Mouse (Mus musculus): ENCODE results near the gene Olfr1031. TPM values are rescaled to one million over a fixed set of nuclear protein-coding genes. Genes with fewer than 3 reads are reported as not detected.
A peak's percentile ranks its signal among the peaks of the same experiment; 100 is the strongest.
"Not testable (repeated sequence)": the region's sequence is repeated elsewhere in the genome, so short reads cannot be mapped to it uniquely, and the experiment has no call there.

Olfr1031 gene
- not detected in 2 replicates for polyA plus RNA-seq (2015; fragmentation: Nextera tagmentation; extraction: Ambion mirVana)

DNA sequence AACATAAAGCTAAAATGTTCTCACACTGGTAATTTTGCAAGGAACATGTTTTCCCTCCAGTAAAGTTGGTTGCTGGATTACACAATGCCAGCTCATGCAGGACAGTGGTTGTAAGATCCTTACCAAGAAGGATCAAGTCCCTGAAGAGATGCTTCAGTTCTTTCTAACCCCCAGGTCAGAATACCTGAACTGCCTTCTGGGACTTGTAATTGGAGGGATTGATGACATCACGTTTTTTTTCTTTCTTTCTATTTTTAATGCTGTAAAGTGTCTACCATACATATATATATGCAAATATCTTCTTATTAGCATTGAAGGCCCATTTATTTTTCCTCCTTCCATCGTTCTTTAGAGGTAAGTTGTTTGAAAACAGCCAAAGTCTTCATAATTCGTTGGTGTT, at the start of gene Olfr1031:
Olfr1031 (plus strand) TSS at position 301 of the 400 bp plus-strand sequence.
- no peak within 1 kb of the TSS for H3K4me2 ChIP-seq
- no peaks in the 10 kb centered on the region for H3K4me1 ChIP-seq
- no peak for ATAC-seq (replicated peaks)
- no peak within 1 kb of the TSS for H3K27ac ChIP-seq
- no peaks in the 10 kb centered on the region for H3K36me3 ChIP-seq (replicated peaks)
- WGBS, result 65% methylated on average over 3 of the region's 3 CpGs
- H3K4me3 ChIP-seq, result no peak within 1 kb of the TSS
- H3K9me3 ChIP-seq, result no peaks in the 10 kb centered on the region
- no peak within 1 kb of the TSS for H3K9ac ChIP-seq
- no peaks in the 10 kb centered on the region for H3K27me3 ChIP-seq (replicated peaks)

DNA sequence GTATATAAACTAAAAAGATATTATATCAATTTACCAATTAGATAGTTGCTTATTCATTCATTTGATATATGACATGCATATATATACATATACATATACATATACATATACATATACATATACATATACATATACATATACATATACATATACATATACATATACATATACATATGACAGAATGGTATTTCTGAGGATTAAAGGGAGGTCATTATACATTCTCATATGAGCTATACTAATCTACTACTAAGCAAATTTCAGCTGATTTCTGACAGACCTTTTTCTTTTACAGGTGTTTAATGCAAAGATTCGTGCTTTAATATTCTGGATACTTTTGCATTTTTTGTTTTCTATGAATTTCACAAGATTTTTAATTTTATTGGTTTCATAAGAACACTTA, 40.0 kb upstream of the Olfr1031 start, which contains the start of gene Olfr1028:
Olfr1028 (plus strand) TSS at position 301 of the 400 bp plus-strand sequence.
- Histone ChIP-seq H3K4me2 (no peak within 1 kb of the TSS), H3K27ac (no peak within 1 kb of the TSS), H3K9me3 (no peaks in the 10 kb centered on the region), H3K4me1 (no peaks in the 10 kb centered on the region), H3K36me3 (replicated peaks) (no peaks in the 10 kb centered on the region), H3K27me3 (replicated peaks) (no peaks in the 10 kb centered on the region), H3K9ac (no peak within 1 kb of the TSS), H3K4me3 (no peak within 1 kb of the TSS)
- WGBS, result 76% methylated on average over 1 of the region's 1 CpGs
- no peak for ATAC-seq (replicated peaks)

DNA sequence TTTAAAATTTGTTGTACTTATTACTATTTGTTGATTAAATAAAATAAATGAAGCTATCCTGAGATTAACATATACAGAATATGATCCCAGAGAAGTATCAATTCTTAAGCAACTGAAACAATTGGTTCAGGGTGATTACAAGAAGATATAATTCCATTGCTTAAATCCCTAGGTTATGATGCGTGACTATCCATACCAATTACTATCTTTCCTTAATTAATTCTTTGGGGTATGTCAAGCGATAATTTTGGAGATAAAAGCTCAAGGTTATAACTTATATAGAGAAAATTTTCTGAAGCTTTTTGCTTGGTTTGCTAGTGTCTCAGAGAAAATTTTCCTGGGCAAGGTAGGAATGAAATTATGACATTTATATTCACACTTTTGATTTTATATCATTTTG, 16.5 kb upstream of the Olfr1031 start, which contains the start of gene Olfr1029:
Olfr1029 (plus strand) TSS at position 301 of the 400 bp plus-strand sequence.
- 85% methylated on average over 2 of the region's 2 CpGs for WGBS
- H3K9ac ChIP-seq, result no peak within 1 kb of the TSS
- H3K36me3 ChIP-seq (replicated peaks), result no peaks in the 10 kb centered on the region
- H3K9me3 ChIP-seq, result no peaks in the 10 kb centered on the region
- H3K4me1 ChIP-seq, result no peaks in the 10 kb centered on the region
- H3K4me3 ChIP-seq, result no peak within 1 kb of the TSS
- no peak for ATAC-seq (replicated peaks)
- no peak within 1 kb of the TSS for H3K4me2 ChIP-seq
- no peaks in the 10 kb centered on the region for H3K27me3 ChIP-seq (replicated peaks)
- H3K27ac ChIP-seq, result no peak within 1 kb of the TSS

DNA sequence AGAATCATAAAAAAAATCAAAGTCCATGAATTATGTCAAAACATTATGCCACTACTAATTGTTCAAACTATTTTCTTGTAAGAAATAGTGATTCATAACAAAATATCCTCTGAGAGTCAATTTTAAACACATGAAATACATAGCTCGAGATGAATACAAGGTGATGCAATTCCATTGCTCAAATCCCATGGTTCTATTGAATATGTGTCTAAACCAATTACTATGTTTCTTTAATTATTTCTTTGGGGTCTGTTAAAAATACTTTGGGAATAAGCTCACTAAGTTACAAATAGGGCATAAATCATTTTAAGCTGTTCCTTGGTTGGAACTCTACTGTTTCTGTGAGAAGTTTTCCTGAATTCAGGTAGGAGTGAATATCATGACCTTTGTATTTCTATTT, 11.1 kb upstream of the Olfr1031 start, which contains the start of gene Olfr1030:
Olfr1030 (plus strand) TSS at position 301 of the 400 bp plus-strand sequence.
- Histone ChIP-seq H3K4me3 (no peak within 1 kb of the TSS), H3K9me3 (no peaks in the 10 kb centered on the region), H3K36me3 (replicated peaks) (no peaks in the 10 kb centered on the region), H3K4me2 (no peak within 1 kb of the TSS), H3K4me1 (no peaks in the 10 kb centered on the region), H3K27ac (no peak within 1 kb of the TSS), H3K27me3 (replicated peaks) (no peaks in the 10 kb centered on the region), H3K9ac (no peak within 1 kb of the TSS)
- 74% methylated on average over 1 of the region's 1 CpGs for WGBS
- no peak for ATAC-seq (replicated peaks)

DNA sequence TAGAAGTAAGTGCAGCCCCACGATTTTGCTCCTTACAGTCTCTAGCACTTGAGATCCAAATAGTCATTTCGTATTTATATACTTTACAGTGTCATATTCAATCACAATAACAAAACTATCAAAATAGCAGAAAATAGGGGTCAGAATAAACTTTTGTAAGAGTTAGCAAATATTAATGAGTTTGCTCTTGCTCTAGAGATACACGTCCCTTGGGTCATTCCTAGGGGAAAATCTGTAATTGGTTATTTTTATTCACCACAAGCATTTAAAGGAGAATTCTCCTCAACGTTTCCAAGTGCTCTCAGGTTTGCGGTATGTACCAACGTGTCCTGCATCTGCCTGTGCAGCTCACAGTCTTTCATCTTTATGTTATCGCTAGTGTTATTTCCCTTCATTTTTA, 15.1 kb downstream of the Olfr1031 start, which contains the start of gene Olfr1032:
Olfr1032 (plus strand) TSS at position 301 of the 400 bp plus-strand sequence.
- Histone ChIP-seq H3K4me1 (no peaks in the 10 kb centered on the region), H3K36me3 (replicated peaks) (no peaks in the 10 kb centered on the region), H3K27me3 (replicated peaks) (no peaks in the 10 kb centered on the region), H3K27ac (no peak within 1 kb of the TSS), H3K4me3 (no peak within 1 kb of the TSS), H3K4me2 (no peak within 1 kb of the TSS), H3K9ac (no peak within 1 kb of the TSS), H3K9me3 (no peaks in the 10 kb centered on the region)
- no peak for ATAC-seq (replicated peaks)
- 86% methylated on average over 7 of the region's 7 CpGs for WGBS

DNA sequence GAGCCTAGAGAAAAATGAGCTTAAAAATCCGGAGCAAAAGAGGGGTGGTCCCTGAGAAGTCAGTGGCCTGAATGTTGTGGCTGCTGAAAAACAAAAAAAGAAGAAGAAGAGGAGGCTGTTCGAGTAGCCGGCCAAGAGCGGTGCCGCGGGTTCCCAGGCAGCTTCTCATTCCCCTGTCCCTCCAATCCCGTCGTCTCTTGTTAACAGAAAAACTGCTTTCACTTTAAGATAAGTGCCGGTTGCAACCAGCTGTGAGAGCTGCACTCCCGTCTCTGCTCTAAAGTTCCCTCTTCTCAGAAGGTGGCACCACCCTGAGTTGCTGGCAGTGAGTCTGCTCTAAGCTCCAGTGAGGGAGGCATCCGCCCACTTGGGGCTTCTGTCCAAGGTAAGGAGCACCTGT, 30.3 kb downstream of the Olfr1031 start, which contains the start of gene Olfr1033:
Olfr1033 (plus strand) TSS at position 228 of the 400 bp plus-strand sequence.
- H3K4me3 ChIP-seq, result peak within 1 kb of the TSS; percentile 36
- 8% methylated on average over 11 of the region's 11 CpGs for WGBS
- 0 out of 2 replicates have a peak within 1 kb of the TSS, but pooled peaks have one; percentile 14 for H3K9ac ChIP-seq
- peak within 1 kb of the TSS; percentile 47 for H3K4me2 ChIP-seq
- not testable (repeated sequence) for H3K27me3 ChIP-seq (replicated peaks); H3K9me3 ChIP-seq; H3K36me3 ChIP-seq (replicated peaks); ATAC-seq (replicated peaks); H3K27ac ChIP-seq; H3K4me1 ChIP-seq

DNA sequence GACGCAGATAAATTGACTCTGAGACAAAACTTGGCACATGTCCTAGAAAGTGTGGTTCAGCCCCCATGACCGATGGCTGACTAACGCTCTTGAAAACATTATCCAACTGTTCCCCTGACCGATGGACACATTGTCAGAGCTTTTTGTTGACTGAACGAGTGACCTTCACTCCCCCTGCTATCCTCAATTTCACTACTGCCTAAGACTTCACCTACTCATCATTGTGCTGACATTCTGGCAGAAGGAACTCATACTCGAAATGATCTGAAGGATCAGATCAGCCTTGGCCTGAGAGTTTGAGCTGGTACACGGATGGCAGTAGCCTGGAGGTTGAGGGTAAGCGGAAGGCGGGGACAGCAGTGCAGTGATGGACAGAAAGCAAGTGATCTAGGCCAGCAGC, 31.4 kb downstream of the Olfr1031 start:
- not testable (repeated sequence) for H3K9ac ChIP-seq; H3K27me3 ChIP-seq (replicated peaks); H3K4me2 ChIP-seq; H3K4me1 ChIP-seq; H3K27ac ChIP-seq; H3K4me3 ChIP-seq; H3K9me3 ChIP-seq; H3K36me3 ChIP-seq (replicated peaks); ATAC-seq (replicated peaks)
- WGBS, result 78% methylated on average over 5 of the region's 9 CpGs

Other genes with a start within 250 kb of the Olfr1031 start
- not detected in 2 replicates for gene Olfr1012, start 227.5 kb upstream of the Olfr1031 start, polyA plus RNA-seq (2015; fragmentation: Nextera tagmentation; extraction: Ambion mirVana)
- not detected in 2 replicates for gene Olfr1013, start 223.2 kb upstream of the Olfr1031 start, polyA plus RNA-seq (2015; fragmentation: Nextera tagmentation; extraction: Ambion mirVana)
- not detected in 2 replicates for gene Olfr1014, start 217.6 kb upstream of the Olfr1031 start, polyA plus RNA-seq (2015; fragmentation: Nextera tagmentation; extraction: Ambion mirVana)
- gene Olfr1015, start 208.3 kb upstream of the Olfr1031 start, polyA plus RNA-seq (2015; fragmentation: Nextera tagmentation; extraction: Ambion mirVana), result not detected in 2 replicates
- gene Olfr1016, start 187.8 kb upstream of the Olfr1031 start, polyA plus RNA-seq (2015; fragmentation: Nextera tagmentation; extraction: Ambion mirVana), result not detected in 2 replicates
- not detected in 2 replicates for gene Olfr1018, start 171.8 kb upstream of the Olfr1031 start, polyA plus RNA-seq (2015; fragmentation: Nextera tagmentation; extraction: Ambion mirVana)
- not detected in 2 replicates for gene Olfr1019, start 144.8 kb upstream of the Olfr1031 start, polyA plus RNA-seq (2015; fragmentation: Nextera tagmentation; extraction: Ambion mirVana)
- not detected in 2 replicates for gene Olfr1020, start 143.3 kb upstream of the Olfr1031 start, polyA plus RNA-seq (2015; fragmentation: Nextera tagmentation; extraction: Ambion mirVana)
- not detected in 2 replicates for gene Olfr1022, start 121.7 kb upstream of the Olfr1031 start, polyA plus RNA-seq (2015; fragmentation: Nextera tagmentation; extraction: Ambion mirVana)
- gene Olfr1023, start 104.7 kb upstream of the Olfr1031 start, polyA plus RNA-seq (2015; fragmentation: Nextera tagmentation; extraction: Ambion mirVana), result not detected in 2 replicates
- gene Olfr1024, start 85.3 kb upstream of the Olfr1031 start, polyA plus RNA-seq (2015; fragmentation: Nextera tagmentation; extraction: Ambion mirVana), result not detected in 2 replicates
- gene Olfr1025-ps1, start 75.1 kb upstream of the Olfr1031 start, polyA plus RNA-seq (2015; fragmentation: Nextera tagmentation; extraction: Ambion mirVana), result not detected in 2 replicates
- gene Olfr1026, start 68.7 kb upstream of the Olfr1031 start, polyA plus RNA-seq (2015; fragmentation: Nextera tagmentation; extraction: Ambion mirVana), result not detected in 2 replicates
- not detected in 2 replicates for gene Olfr1028, start 39.9 kb upstream of the Olfr1031 start, polyA plus RNA-seq (2015; fragmentation: Nextera tagmentation; extraction: Ambion mirVana)
- not detected in 2 replicates for gene Olfr1029, start 16.4 kb upstream of the Olfr1031 start, polyA plus RNA-seq (2015; fragmentation: Nextera tagmentation; extraction: Ambion mirVana)
- not detected in 2 replicates for gene Olfr1030, start 11.0 kb upstream of the Olfr1031 start, polyA plus RNA-seq (2015; fragmentation: Nextera tagmentation; extraction: Ambion mirVana)
- gene Olfr1032, start 15.2 kb downstream of the Olfr1031 start, polyA plus RNA-seq (2015; fragmentation: Nextera tagmentation; extraction: Ambion mirVana), result not detected in 2 replicates
- not detected in 2 replicates for gene Olfr1033, start 30.3 kb downstream of the Olfr1031 start, polyA plus RNA-seq (2015; fragmentation: Nextera tagmentation; extraction: Ambion mirVana)
- gene Olfr1034, start 55.6 kb downstream of the Olfr1031 start, polyA plus RNA-seq (2015; fragmentation: Nextera tagmentation; extraction: Ambion mirVana), result not detected in 2 replicates
- not detected in 2 replicates for gene Olfr1036, start 83.7 kb downstream of the Olfr1031 start, polyA plus RNA-seq (2015; fragmentation: Nextera tagmentation; extraction: Ambion mirVana)
- not detected in 2 replicates for gene Olfr1037, start 97.1 kb downstream of the Olfr1031 start, polyA plus RNA-seq (2015; fragmentation: Nextera tagmentation; extraction: Ambion mirVana)
- gene Olfr1039, start 145.6 kb downstream of the Olfr1031 start, polyA plus RNA-seq (2015; fragmentation: Nextera tagmentation; extraction: Ambion mirVana), result not detected in 2 replicates
- gene Olfr1040, start 156.4 kb downstream of the Olfr1031 start, polyA plus RNA-seq (2015; fragmentation: Nextera tagmentation; extraction: Ambion mirVana), result not detected in 2 replicates
- gene Olfr1042, start 171.5 kb downstream of the Olfr1031 start, polyA plus RNA-seq (2015; fragmentation: Nextera tagmentation; extraction: Ambion mirVana), result not detected in 2 replicates
- not detected in 2 replicates for gene Olfr1043, start 177.2 kb downstream of the Olfr1031 start, polyA plus RNA-seq (2015; fragmentation: Nextera tagmentation; extraction: Ambion mirVana)
- not detected in 2 replicates for gene Olfr1044, start 187.5 kb downstream of the Olfr1031 start, polyA plus RNA-seq (2015; fragmentation: Nextera tagmentation; extraction: Ambion mirVana)
- gene Olfr52, start 195.4 kb downstream of the Olfr1031 start, polyA plus RNA-seq (2015; fragmentation: Nextera tagmentation; extraction: Ambion mirVana), result not detected in 2 replicates
- not detected in 2 replicates for gene Olfr1045, start 212.7 kb downstream of the Olfr1031 start, polyA plus RNA-seq (2015; fragmentation: Nextera tagmentation; extraction: Ambion mirVana)
- gene Olfr1046, start 229.0 kb downstream of the Olfr1031 start, polyA plus RNA-seq (2015; fragmentation: Nextera tagmentation; extraction: Ambion mirVana), result not detected in 2 replicates
- not detected in 2 replicates for gene Olfr1047, start 241.1 kb downstream of the Olfr1031 start, polyA plus RNA-seq (2015; fragmentation: Nextera tagmentation; extraction: Ambion mirVana)
- not detected in 2 replicates for gene Olfr1048, start 250.0 kb downstream of the Olfr1031 start, polyA plus RNA-seq (2015; fragmentation: Nextera tagmentation; extraction: Ambion mirVana)

All from midbrain, embryonic 15.5 days (tissue).